Mouse (Mus musculus): Measurements from ENCODE around the gene Ppp6r2.

Ppp6r2 gene

DNA sequence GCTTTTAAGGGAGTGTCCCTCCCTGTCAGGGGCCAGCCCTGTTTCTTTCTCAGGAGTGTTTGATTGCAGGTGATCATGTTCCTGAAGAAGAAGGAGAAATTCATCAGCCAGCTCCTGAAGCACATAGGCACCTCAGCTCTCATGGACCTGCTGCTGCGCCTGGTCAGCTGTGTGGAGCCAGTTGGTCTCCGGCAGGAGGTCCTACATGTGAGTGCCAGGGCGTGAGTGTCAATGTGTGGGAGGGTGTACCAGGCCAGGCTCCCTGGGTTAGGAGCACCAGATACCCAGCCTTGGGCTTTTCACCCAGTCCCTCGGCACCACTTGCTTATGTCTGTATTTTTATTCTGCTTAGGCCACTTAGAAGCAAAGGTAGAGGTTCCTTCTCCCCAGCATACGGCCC, 47.6 kb downstream of the Ppp6r2 start:
- in situ Hi-C loops (cut with MseI, MboI), result no loop called here

DNA sequence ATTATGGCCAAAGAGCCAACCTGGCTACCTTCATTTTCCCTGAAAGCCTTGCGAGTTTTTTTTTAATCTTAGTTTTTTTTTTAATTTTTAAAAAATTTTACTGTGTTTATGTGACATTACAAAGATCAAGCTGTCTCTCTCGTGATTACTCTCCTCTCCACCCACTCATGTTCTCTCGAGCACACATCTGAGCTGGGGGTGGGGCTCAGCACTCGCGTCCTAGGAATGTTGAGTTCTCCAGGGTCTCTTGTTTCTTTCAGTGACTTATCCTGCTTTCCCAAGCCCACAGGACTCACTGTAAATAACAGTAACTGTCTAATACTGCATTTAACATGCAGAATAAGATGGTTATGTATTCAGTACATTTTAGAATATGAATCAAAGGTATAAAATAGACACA, 53.1 kb downstream of the Ppp6r2 start:
- in situ Hi-C loops (cut with MseI, MboI), result no loop called here

DNA sequence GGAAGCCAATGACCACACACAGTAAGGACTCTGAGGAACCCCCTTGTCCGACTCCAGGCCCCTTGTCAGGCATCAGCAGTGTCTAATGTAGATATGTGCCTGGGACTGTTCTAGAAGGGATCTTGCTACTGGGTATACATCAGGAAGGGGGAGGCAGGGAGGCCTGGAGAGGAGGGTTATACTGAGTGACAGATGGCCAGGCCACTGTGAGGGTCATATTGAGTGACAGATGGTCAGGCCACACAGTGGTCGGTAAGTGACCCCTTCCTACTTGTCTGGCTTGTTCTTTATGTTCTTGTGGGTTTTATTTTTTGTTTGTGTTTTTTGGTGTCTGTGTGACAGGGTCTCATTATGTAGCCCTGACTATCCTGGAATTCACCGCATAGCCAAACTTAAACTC, 64.1 kb downstream of the Ppp6r2 start:
- in situ Hi-C loops (cut with MseI, MboI), result no loop called here

DNA sequence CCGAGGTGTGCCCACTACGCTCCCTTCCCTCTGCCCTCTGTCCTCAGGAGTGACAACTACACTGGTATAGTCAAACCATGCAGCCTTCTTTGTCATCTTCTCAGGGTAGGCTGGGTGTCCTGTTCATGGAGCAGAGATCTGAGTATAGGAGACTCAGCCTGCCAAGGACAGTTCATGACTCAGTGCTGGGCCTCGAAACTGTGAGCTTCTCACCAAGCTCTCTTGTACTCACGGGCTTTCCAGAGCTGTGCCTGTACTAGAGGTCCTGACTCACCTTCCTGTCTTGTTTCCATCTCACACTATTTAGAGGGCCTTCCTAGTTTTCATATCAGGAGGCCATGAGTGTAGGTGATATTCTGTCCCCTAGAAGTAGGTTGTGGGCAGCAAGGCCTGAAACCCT, 66.0 kb downstream of the Ppp6r2 start:
- in situ Hi-C loops (cut with MseI, MboI), result no loop called here

DNA sequence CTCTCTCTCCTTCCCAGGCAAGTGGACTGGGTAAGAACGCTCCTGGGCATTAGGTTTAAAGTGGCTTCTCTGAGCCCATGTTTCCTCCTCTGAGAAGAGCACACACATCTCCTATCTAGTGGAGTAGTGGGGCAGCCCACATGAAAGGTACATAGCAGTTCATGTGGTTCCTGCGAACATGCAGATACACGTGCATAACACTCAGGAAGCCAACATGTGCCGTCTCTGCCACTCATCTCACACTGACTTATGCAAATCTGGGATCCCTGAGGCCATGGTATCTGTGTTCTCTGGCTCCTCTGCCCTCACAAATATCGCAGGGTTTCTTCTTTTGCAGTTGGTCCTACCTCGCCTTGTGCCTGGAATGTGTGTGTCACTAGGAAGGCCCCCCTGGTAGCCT, 71.2 kb downstream of the Ppp6r2 start:
- in situ Hi-C loops (cut with MseI, MboI), result no loop called here

DNA sequence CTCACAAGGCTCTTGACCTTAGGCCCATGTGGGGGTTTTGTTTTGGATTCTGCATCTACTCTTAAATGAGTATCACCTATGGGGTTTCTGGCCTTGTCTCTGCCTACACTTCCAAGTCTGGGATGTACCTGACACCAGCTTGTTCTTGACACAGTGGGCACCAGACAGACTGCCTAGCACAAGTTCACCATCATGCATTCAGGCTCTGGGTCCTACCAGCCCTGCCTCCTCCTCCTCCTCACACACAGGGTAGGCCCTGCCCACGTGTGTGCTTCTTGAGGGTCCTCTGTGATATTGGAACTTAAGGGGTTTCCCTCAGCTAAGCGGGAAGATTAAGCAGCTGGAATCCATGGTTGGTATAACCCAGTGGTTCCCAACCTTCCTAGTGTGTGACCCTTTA, 72.7 kb downstream of the Ppp6r2 start:
- in situ Hi-C loops (cut with MseI, MboI), result no loop called here

DNA sequence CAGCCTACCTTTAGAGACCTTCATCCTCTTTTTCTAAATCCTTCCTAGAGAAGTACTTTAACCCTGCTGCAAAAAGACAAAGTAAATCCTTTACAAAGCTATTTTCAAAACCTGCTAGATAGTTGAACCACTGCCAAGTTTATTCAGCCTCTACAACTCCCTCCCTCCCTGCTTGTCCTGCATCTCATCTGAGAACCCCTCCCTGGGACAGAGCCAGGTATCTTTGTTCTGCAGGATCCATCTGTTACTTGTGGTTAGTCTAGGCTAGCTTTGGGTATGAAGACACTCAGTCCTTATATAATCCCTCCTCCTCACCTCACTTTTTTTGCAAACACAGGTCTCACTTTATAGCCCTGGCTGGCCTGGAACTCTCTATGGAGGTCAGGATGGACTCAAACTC, 73.7 kb downstream of the Ppp6r2 start:
- in situ Hi-C loops (cut with MseI, MboI), result no loop called here

DNA sequence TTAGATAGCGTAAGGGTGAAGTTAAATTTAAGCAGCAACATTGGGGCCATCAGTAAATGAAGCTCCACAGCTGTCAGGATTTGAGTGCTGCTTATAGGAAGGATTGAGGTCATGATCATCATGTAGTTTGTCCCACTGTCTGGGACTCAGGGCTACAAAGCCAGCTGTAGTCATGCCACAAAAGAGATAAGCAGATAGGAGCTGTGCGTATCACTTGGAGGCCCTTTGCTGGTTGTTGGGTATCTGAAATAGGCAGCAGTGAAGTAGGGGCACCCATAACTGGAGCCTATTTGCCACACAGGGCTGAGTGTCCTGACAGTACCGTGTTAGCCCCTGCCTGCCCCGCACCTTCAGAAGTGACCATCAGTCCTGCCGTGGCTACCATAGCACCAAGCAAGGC, 74.1 kb downstream of the Ppp6r2 start:
- in situ Hi-C loops (cut with MseI, MboI), result no loop called here

DNA sequence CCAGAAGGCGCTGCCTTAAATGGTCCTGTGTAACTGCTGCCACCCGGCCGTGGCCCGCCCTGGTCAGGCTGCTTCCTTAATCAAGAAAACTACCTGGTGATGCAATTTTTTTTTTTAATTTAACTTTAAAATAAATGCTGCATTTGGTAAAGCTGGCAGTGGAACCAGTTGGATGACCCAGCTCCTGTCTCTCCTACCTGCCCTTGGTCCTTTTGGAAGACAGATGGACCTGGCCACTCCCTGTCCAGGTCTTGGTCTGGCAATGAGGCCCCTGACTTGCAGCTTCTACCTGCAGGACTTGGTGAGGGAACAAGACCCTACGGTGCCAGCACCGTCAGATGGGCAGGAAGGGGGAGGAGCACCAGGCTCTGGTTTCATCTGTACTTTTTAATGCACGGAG, 74.8 kb downstream of the Ppp6r2 start:
- in situ Hi-C loops (cut with MseI, MboI), result no loop called here

DNA sequence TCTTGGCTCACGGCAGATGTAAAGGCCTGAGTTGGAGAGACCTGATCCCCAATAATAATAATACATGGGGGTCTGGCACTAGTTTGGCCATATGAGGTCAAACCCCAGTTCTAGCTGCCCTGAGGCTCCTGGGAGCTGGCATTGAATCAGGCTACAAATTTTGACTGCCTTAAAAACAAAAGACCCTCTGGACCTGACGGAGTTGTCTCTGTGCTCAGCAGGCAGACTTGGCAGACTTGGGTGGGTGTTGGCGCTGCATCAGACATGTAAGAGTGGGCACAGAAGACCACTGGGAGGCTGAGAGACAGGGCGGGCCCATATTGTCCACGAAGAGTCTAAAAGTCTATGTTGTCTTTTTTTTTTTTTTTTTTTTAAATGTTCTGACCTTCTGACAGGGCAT, 75.2 kb downstream of the Ppp6r2 start:
- in situ Hi-C loops (cut with MseI, MboI), result no loop called here

DNA sequence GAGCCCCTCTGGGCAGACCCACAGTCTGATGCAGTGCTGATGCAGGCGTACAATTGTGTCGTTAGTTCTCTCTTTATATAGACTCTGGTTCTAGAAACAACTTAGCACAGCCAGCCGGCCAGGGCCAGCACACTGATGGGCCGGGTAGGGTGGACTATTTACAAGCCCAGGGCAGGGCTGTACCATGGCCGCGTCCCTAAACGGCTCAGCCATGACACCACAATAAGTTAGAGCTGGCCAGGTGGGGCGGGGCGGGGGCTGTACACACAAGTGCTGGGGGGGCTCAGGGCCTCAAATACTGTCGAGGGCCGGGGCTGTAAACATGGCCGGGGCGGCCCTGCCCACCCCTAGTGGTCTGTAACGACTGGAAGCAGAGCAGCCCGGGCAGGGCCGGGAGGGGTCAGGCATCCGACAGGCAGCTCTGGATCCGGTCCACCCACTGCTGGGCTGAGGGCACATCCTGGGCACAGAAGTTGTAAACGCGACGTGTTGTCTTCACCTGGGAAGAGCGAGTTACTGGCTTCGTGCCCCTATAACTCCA, 76.9 kb downstream of the Ppp6r2 start:
- in situ Hi-C loops (cut with MseI, MboI), result no loop called here

DNA sequence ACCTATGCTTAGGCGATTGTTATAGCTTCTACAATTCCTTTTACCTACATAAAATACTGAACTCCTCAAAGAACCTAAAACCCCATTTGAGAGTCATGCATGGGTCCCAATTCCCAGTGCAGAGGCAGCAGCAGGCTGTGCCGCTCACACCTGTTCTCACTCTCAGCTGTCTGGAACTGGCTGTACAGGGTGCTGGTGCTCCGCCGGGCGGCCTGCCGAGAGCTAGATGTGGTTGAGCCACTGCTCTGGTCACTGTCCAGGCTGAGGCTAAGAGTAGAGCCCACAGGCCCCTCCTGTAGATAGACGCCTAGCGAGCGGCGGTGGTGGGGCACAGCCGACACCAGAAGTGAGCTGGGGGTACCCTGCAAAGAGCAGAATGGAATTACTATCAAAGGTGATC, 78.1 kb downstream of the Ppp6r2 start:
- in situ Hi-C loops (cut with MseI, MboI), result no loop called here

DNA sequence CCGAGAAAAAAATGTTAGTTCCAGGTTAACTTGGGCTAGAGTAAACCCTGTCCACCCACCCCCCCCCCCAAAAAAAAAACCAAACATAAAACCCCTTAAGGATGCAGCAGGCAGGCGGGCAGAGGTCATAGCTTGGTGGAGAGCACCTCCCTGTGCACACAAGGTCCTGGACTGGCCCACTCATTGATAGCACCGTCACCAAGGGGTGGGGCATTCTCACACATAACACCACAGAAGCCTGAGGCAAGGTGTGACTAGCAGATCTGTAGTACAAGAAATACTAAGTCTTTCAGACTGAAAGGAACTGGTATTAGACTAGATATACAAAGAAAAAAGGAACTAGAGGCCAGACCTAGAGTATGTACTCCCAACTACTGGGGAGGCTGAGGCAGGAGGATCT, 80.2 kb downstream of the Ppp6r2 start:
- in situ Hi-C loops (cut with MseI, MboI), result no loop called here

DNA sequence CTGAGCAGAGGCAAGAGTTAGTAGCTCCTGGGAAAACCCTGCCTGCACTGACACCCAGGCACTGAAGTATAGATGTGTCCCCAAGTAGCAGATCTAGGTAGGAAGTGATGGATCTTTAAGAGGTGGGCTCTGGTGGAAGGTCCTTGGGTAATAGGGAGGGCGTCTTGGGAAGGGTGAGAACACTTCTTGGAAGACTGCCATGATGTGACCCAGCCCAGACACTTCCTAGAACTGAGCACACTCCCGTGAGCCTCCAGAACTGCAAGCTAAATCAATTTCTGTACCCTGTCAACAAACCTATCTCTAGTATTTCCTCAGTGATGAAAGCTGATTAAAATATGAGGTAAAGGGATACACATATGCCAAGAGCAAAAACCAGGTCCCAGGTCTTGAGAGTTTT, 81.4 kb downstream of the Ppp6r2 start:
- in situ Hi-C loops (cut with MseI, MboI), result no loop called here

DNA sequence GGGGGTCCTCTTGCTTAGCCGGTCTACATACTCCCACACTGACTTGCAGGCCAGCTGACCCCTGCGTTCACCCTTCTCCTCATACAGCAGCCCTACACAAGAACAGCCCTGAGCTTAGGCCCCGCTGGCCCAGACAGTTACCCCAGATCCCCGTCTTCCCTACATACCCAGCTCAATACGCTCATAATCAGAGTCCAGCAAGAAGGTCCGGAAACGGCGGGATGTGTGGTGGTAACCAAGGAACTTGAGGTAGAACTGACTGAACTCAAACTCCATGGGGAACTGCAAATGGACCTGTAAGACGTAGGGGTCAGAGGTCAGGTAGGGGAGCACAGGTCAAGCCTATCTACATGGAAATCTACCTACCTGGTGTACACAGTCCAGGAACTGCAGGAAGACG, 82.4 kb downstream of the Ppp6r2 start:
- in situ Hi-C loops (cut with MseI, MboI), result no loop called here

DNA sequence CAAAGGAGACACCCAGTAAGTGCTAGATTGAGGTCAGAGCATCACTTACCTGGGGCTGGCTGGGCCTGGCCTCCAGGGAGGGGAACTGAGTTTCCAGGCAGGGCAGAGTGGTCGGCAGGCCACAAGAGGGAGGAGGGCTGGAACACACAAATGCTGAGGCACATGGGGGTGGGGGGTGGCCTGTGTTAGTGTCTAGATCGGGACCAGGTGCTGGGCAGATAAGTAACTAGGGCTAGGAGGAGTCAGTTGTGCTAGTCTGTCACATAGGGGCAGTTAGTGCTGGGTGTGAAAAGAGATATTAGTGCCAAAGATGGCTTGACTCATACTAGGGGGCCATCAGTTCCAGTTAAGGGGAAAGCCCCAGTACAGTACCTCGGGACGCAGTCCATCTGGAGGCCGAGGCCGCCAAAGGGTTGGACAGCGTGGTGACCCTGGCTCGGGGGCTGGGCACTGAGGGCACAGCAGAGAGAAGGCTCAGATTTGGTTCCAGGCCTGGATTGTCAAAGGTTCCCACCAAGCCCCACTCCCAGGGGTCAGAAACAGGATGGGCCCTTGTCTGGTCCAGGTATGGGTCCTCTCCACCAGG, 84.3 kb downstream of the Ppp6r2 start:
- in situ Hi-C loops (cut with MseI, MboI), result no loop called here

DNA sequence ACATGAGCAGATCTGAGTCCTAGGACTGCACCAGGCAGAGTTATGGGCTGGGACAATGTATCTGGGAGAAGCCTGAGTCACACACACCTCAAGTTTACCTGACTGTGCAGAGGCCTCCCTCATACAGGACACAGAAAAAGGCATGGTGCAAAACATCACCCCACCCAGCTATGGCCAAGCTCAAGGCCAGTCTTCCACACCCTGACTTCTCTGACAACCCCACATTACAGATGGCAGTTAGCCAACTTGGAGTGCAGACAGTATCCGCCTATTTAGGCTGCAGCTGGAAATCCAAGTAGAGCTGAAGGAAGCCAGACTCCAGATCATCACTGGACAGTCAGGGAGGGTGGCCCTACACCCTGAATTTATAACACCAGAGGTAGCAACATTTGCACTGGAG, 85.1 kb downstream of the Ppp6r2 start:
- in situ Hi-C loops (cut with MseI, MboI), result no loop called here

DNA sequence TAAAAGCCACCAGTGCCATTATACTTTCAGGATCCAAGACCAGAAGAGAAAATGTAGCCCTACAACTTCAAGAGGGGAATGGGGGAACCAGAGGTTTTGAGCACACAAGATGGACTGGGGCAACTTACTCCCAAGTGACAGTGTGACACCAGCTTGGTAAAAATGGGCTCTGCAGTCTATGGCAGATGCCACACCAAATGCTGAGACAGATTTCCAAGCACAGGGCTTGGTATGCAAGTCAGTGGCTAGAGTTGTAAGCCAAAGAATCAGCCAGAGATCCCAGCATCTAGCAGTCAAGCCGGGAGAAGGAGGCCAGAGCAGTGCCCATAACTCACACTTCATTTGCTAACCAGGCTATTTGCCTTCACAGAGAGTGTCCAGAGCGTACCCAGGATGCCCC, 86.3 kb downstream of the Ppp6r2 start:
- in situ Hi-C loops (cut with MseI, MboI), result no loop called here

DNA sequence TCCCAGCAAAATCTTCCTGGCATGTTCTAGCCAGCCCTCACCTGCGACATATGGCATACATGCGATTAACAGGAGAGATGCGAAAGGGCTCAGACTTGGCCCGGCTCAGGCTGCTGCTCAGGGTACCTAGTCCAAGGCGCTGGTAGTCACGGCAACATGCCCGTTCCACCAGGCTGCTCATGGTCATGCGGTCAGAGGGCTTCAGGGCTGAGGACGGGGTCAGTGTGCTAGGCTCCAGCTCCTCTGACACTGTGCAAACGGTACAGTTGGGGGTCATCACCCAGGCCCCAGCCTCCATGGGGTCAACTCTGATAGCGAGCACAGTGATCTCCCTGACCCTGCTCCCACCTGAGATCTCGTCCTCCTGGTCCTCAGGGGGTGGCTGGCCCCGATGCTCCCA, 88.8 kb downstream of the Ppp6r2 start:
- in situ Hi-C loops (cut with MseI, MboI), result no loop called here

DNA sequence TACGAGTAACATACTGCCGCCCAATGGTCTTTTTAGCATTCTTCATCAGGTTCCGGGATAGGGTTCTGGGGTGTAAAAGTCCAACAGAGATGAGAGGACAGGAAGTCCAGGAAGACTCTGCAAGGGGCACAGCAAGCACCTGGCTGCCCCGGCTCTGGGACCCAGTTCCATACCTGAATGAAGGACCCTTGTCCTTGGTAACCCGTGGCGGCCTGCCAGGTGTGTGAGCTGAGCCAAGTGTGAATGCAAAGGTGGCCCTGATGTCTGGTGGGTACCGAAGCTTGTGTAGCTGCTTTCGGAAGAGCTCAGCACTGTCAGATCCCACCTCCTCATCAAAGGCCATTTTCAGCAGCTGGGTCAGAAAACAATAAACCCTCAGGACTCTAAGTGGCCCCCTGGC, 89.2 kb downstream of the Ppp6r2 start:
- in situ Hi-C loops (cut with MseI, MboI), result no loop called here

DNA sequence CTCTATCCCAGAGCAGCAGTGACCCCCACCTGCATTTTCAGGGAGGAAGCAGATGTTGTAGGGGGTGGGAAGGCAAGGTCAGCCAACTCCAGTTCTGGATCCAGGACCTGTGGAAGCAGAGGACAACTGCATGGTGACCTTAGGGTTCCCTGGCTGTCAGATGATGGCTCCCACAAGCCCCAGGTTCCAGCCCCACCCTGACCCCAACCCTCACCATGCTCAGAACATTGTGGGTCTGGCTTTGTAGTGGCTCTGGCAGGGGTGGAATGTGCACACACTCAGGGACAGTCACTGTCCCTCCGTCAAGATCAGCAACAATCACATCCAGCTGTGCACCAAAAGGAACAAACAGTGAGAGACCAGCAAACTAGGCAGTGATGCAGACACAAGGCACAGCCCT, 94.6 kb downstream of the Ppp6r2 start:
- in situ Hi-C loops (cut with MseI, MboI), result no loop called here

DNA sequence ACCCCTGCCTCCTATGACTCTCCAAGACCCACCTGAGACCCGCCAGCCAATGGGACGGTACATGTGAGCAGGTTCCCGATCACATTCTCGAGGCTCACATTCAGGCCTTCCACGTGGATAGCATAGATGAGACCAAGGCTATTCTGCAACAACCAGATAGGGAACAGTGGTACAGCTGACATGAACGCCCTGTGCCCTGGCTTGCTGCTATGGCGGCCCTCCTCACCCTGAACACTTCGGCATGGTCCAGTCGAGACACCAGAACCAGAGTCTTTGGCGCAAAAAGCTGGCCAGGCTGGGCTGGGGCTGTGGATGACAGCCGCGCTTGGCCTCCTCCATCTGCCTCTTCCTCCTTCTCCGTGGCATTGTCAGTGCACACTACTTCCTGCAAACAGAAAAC, 96.1 kb downstream of the Ppp6r2 start:
- in situ Hi-C loops (cut with MseI, MboI), result no loop called here

DNA sequence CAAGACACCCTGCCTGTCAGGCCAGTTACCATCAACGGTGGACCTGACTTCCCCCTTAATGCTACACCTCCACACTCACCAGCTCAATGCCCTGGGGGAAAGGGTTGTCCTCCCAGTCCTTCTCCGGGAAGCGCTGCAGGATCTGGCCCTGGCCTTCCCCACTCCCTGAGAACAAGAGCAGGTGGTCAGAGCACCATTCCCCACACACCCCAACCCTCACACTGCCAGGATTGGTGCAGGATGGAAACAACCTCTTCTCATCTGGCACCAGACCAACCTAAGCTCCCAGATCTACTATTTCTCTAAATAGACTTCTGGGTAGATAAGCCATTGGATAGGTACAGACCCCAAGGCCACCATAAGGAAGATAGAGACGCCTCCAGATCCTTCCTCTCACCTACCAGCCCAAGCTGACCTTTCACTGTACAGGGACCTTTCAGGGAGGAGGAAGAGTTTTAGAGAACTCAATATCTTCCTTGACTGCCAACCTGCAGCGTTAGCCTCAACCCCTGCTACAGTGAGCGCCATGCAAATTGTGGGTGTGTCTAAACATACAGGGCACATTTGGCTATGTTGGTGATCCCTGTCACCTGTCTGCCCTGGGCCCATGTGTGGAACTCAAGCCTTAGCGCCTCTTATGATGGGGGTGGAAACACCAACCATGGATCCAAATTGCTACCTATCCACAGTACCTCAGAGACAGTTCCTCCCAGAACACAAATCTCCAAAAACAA, 97.2 kb downstream of the Ppp6r2 start:
- in situ Hi-C loops (cut with MseI, MboI), result no loop called here
